Mouse (Mus musculus) gastrocnemius, postnatal 14 days (tissue): ENCODE measurements at regions not wholly inside any gene's neighbourhood (a gene's known extent, or its start where the extent isn't known, plus 50 kb on each side); places are given as distances from the start of the nearest gene placed in this dataset.
A peak's percentile ranks its signal among the peaks of the same experiment; 100 is the strongest.

Source experiments
- DNase-seq: peaks from one replicate; pipeline ENCODE4 v3.0.0; 2021; ENCODE audit warnings: mixed read lengths
- intact Hi-C: fragments of 180-260 bp; cut with DNase I; formaldehyde crosslinking; loops from one replicate; pipeline ENCODE4 v1.15.1; 2025; ENCODE audit warnings: low total_unique reads

- intact Hi-C loops = no loop called here
- no peak for DNase-seq
These were observed 65.0 kb upstream of the Pik3cg start for GRCm38 (mm10) chr12:32273474-32273873.

- DNase-seq = no peak
- intact Hi-C loops = loop anchor here (10.0 kb wide), 1 partner anchor 615 kb away; no protein-coding TSS in a partner anchor
These were observed 71.4 kb upstream of the Pik3cg start for GRCm38 (mm10) chr12:32279861-32280260.

- no peak for DNase-seq
- intact Hi-C loops = loop anchor here (10.0 kb wide), 1 partner anchor 614 kb away; no protein-coding TSS in a partner anchor
These were observed 71.8 kb upstream of the Pik3cg start for GRCm38 (mm10) chr12:32280309-32280708.

- DNase-seq = no peak
- intact Hi-C loops = loop anchor here (10.0 kb wide), 1 partner anchor 612 kb away; no protein-coding TSS in a partner anchor
These were observed 74.1 kb upstream of the Pik3cg start for GRCm38 (mm10) chr12:32282371-32283163.

- no peak for DNase-seq
- intact Hi-C loops = loop anchor here (10.0 kb wide), 1 partner anchor 610 kb away; no protein-coding TSS in a partner anchor
These were observed 76.6 kb upstream of the Pik3cg start for GRCm38 (mm10) chr12:32285039-32285438.

- intact Hi-C loops = loop anchor here (10.0 kb wide), 1 partner anchor 608 kb away; no protein-coding TSS in a partner anchor
- no peak for DNase-seq
These were observed 78.2 kb upstream of the Pik3cg start for GRCm38 (mm10) chr12:32286652-32287051.

GRCm38 (mm10) chr12:32291145-32291544 lies 82.7 kb upstream of the Pik3cg start:
- intact Hi-C loops = loop anchor here (10.0 kb wide), 1 partner anchor 94 kb away; no protein-coding TSS in a partner anchor

GRCm38 (mm10) chr12:32291962-32292748 lies 83.7 kb upstream of the Pik3cg start:
- intact Hi-C loops = loop anchor here (10.0 kb wide), 1 partner anchor 93 kb away; no protein-coding TSS in a partner anchor
- peak; percentile 30 for DNase-seq

More at GRCm38 (mm10) chr12:32291145-32291544, 82.7 kb upstream of the Pik3cg start:
- no peak for DNase-seq

- DNase-seq = no peak
- intact Hi-C loops = loop anchor here (10.0 kb wide), 1 partner anchor 92 kb away; no protein-coding TSS in a partner anchor
These were observed 84.3 kb upstream of the Pik3cg start for GRCm38 (mm10) chr12:32292749-32293128.

- intact Hi-C loops = loop anchor here (10.0 kb wide), 1 partner anchor 87 kb away; no protein-coding TSS in a partner anchor
- no peak for DNase-seq
These were observed 81.1 kb upstream of the Ccdc71l start for GRCm38 (mm10) chr12:32297431-32297830.

- no peak for DNase-seq
- intact Hi-C loops = loop anchor here (10.0 kb wide), 1 partner anchor 85 kb away; no protein-coding TSS in a partner anchor
These were observed 78.8 kb upstream of the Ccdc71l start for GRCm38 (mm10) chr12:32299714-32300113.

GRCm38 (mm10) chr12:32305736-32306135 lies 72.8 kb upstream of the Ccdc71l start:
- DNase-seq = no peak
- intact Hi-C loops = no loop called here

- DNase-seq = no peak
- intact Hi-C loops = no loop called here
These were observed 72.2 kb upstream of the Ccdc71l start for GRCm38 (mm10) chr12:32306326-32306725.

- intact Hi-C loops = no loop called here
These were observed 71.1 kb upstream of the Ccdc71l start for GRCm38 (mm10) chr12:32307280-32308006.

GRCm38 (mm10) chr12:32315099-32315783 lies 63.3 kb upstream of the Ccdc71l start:
- intact Hi-C loops = no loop called here
- DNase-seq = no peak

More at GRCm38 (mm10) chr12:32307280-32308006, 71.1 kb upstream of the Ccdc71l start:
- no peak for DNase-seq
